Mouse (Mus musculus) stomach, postnatal 0 days (tissue): Measurements from ENCODE around the gene Als2cr12.

Experiments
- CTCF ChIP-seq: IDR thresholded peaks from 2 replicates; pipeline ENCODE4 v1.5.1; 2016; ENCODE audit warnings: antibody characterized with exemption, low read depth, mild to moderate bottlenecking, moderate library complexity
- EP300 ChIP-seq: optimal IDR thresholded peaks from 2 replicates; pipeline ENCODE3; 2016; ENCODE audit warnings: antibody characterized with exemption

- TF ChIP-seq EP300, result no peak
- no peak for TF ChIP-seq CTCF
Observed at GRCm38 (mm10) chr1:58668191-58668590, 27.6 kb downstream of the Als2cr12 start.
